Mouse (Mus musculus): Measurements from ENCODE around the gene Selenbp2.
"Not testable (repeated sequence)": the region's sequence is repeated elsewhere in the genome, so short reads cannot be mapped to it uniquely, and the experiment has no call there.

The Selenbp2 gene

DNA sequence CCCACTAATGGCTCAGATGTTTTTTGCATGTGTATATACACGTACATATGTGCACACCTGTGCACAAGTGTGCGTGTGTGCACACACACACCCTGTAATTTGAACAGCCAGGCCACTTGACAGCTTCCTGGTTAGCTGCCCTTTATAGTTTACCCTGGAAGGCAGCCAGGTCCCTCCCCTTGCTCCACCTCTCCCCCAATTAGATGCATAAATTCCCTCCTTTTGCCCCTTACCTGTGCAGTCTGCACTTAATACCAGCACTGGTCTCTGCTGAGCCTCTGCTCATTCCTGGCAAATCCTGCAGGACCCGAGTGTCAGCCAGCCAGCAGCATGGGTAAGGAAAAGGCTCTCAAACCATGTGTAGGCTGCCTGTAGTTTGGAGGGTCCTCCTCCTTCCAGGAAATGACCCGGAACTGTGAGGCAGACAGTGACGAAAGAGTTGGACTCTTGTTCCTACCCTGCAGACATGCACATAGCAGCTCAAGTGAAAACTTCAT, at the start of gene Selenbp2:
Selenbp2 (plus strand) TSS at position 228 of the 497 bp plus-strand sequence.
- DNase-seq = no peak

GRCm38 (mm10) chr3:94648755-94649590, 44.4 kb upstream of the Selenbp2 start:
- DNase-seq = no peak

DNA sequence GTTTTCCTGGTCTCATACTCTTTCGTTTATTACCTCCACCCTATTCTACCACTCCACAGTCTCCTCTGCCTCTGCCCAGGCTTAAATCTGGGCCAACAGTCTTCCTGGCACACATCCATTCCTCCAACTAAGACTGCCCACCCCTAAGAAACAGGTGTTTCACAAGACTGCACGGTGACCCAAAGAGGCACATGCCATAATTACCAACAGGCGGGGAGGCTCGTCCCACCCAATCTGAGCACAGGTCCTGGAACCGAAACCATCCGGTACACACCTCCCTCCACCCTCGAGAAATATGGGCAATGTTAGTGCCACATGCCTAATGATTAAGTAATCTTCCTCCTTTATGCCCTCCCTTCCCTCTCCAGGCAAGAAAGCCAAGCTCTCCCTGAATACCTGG, 42.9 kb upstream of the Selenbp2 start:
- DNase-seq = no peak

DNA sequence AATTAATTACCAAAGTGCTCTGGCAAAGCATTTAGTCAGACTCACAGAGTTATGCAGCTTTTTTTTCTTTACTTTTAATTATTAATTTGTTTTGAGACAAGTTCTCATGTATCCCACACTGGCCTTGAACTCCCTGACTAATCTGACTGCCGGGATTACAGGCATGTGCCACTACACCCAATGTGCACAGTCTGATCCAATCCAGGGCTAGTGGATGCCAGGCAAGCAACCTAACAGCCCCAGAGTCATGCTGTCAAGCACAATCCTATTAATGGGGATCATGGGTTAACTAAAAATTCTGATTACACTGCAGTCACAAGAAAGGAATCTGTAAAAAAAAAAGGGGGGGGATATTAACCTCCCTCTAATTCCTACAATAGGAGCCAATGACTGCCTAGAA, 39.4 kb upstream of the Selenbp2 start:
- DNase-seq = not testable (repeated sequence)

GRCm38 (mm10) chr3:94657852-94658739, 35.3 kb upstream of the Selenbp2 start:
- not testable (repeated sequence) for DNase-seq

- peak; percentile 89 to 92 for DNase-seq
Observed at GRCm38 (mm10) chr3:94658740-94659095, 34.6 kb upstream of the Selenbp2 start, which contains the start of gene Tuft1. Gene Tuft1 (minus strand): TSS chr3:94658872.

- DNase-seq = not testable (repeated sequence)
Observed at GRCm38 (mm10) chr3:94659142-94659748, 34.1 kb upstream of the Selenbp2 start.

- not testable (repeated sequence) for DNase-seq
Observed at GRCm38 (mm10) chr3:94660841-94661240, 32.5 kb upstream of the Selenbp2 start.

DNA sequence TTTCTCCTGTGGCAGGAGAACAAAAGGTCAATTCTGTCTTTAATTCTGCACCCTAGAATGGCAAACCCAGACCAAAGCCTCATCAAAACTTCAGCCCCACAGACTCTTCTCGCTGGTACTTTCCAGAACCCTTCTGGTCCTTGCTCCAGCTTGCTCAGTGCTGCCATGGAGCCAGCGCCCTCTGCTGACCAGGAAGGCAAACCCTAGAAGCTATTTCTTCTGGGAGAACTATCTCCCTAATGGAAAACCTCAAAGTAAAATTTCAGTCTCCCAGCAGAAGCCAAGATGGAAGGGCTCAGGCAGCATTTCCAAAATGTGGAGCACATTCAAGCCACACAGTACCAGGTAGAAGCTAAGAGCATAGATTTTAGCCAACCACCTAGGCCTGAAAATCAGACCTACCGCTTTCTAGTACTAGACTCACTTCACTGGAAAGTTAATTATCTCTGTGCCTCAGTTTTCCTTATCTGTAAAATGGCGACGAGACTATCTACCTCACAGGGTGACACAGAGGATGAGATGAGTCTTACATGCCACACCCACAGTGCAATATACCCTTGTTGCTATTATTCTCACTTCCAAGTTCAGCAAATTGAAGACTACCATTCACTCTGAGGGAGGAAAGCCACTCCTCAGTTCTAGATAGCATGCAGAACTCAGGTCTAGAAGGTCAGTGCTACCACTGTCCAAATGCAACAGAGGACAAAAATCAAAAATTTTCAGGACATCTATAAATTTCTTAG, 28.1 kb upstream of the Selenbp2 start:
- DNase-seq = not testable (repeated sequence)

DNA sequence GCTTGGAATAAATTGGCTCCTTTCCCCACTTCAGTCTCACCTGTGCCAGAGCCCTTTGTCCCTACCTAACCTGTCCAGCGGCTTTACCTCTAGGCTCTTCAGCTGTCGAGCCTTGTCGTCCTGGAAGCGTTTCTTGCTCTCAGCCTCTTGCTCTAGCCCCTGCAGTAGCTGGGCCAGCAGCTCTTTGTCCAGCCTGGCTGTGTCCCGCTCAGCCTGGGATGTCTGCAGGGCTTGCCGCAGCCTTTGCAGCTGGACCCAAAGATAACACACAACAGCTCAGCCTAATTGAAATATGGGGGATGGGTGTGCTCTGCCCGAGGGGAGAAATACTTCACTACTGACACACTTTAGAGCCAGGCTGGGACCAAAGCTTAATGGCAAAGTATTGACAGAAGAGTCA, 27.5 kb upstream of the Selenbp2 start:
- not testable (repeated sequence) for DNase-seq

GRCm38 (mm10) chr3:94675101-94675500, 18.3 kb upstream of the Selenbp2 start:
- not testable (repeated sequence) for DNase-seq

DNA sequence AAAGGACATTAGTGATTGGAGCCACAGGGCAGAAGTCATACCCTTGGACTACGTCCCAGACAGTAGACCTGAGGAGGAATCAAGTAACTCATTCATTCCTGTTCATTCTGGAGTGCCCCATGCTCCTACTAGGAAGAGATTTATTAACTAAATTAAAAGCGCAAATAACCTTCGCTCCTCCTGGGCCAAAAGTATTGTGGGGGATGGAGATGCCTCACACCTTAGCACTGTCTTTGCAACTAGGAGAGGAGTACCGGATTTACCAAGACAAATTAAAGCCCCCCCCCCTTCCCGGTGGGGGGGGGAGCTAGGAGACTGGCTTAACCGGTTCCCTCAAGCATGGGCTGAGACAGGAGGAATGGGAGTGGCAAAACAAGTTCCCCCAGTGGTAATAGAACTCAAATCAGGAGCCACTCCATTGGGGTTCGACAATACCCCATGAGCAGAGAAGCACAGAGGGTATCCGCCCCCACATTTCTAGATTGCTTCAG, 14.0 kb upstream of the Selenbp2 start:
- DNase-seq = no peak

DNA sequence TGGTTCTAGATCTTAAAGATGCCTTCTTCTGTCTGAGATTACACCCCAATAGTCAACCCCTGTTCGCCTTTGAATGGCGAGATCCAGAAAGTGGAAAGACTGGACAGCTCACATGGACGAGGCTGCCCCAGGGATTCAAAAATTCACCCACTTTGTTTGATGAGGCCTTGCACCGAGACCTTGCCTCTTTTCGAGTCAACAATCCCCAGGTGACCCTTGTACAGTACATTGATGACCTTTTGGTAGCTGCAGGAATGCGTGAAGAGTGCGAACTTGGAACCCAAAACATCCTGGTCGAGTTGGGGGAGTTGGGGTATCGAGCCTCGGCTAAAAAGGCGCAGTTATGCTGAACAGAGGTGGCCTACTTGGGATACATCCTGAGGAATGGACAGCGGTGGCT, 13.3 kb upstream of the Selenbp2 start:
- DNase-seq = not testable (repeated sequence)

DNA sequence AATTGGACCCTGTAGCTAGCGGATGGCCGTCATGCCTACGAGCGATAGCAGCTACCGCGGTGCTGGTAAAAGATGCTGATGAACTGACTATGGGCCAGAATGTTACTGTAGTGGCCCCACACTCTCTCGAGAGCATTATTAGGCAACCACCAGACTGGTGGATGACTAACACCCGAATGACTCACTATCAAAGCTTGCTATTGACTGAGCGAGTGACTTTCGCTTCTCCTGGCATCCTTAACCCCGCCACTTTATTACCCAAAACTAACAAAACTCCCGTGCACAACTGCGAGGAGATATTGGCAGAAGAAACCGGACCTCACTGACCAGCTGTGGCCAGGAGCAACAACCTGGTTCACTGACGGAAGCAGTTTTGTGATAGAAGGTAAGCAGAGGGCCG, 12.6 kb upstream of the Selenbp2 start:
- DNase-seq = no peak

DNA sequence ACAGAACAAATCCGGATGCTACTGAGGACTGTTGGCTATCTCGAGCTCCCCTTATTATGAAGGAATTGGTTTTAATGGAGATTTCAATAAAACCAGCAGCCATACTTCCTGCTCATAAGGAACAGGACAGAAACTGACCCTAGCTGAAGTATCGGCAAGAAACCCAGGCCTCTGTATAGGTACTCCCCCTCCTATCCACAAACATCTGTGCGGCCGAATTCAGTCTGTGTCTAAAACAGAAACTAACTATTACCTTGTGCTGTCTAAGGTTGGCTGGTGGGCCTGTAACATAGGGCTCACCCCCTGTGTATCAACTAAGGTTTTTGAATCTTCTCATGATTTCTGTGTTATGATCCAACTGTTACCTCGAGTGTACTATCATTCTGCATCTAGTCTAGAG, 9.7 kb upstream of the Selenbp2 start:
- DNase-seq = no peak

DNA sequence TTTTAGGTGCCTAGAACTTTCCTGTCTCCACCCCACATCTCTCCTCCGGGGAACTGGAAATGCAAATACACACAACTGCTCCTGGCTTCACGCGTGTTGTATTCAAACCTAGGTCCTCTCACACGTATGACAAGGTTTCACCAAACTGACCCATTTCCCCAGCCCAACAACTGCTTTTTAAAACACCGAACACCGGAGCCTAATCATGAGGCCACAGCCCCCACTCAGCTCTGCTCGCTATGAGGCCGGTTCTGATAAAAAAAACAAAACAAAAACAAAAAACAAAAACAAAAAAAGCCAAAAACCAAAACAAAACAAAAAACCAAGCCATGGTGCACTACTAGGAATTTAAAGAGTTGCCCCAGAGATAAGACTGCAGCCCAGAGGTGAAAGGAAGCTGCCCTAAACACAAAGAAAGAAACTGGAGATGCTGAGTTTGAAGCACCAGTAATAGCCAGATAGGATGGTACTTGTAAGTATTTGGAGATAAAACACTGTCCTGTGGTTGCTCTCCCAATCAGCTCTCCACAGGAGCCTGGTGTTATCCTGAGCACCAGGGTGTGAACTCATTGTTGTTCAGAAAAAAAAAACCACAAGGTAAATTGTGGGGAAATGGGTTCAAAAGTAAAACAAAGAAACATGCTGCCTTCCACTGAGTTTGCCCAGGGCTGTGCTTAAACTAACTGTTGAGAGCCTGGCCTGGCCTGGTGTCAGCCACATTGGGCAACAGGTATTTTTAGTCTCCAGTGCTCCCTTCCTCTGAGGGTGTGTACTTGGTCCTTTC, 7.2 kb upstream of the Selenbp2 start:
- DNase-seq = not testable (repeated sequence)

DNA sequence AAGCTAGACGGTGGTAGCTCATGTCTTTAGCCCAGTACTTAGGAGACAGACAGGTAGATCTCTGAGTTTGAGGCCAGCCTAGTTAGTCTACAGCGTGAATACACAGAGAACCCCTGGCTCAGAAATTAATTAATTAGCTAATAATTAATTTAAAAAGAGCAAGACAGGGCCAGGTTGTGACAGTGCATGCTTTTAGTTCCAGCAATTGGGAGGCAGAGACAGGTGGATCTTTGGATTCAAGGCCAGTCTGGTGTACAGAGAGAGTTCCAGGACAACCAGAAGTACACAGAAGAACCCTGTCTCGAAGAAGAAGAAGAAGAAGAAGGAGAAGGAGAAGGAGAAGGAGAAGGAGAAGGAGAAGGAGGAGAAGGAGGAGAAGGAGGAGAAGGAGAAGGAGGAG, 4.7 kb upstream of the Selenbp2 start:
- DNase-seq = not testable (repeated sequence)

- DNase-seq = not testable (repeated sequence)
Observed at GRCm38 (mm10) chr3:94689195-94689594, 4.2 kb upstream of the Selenbp2 start.

DNA sequence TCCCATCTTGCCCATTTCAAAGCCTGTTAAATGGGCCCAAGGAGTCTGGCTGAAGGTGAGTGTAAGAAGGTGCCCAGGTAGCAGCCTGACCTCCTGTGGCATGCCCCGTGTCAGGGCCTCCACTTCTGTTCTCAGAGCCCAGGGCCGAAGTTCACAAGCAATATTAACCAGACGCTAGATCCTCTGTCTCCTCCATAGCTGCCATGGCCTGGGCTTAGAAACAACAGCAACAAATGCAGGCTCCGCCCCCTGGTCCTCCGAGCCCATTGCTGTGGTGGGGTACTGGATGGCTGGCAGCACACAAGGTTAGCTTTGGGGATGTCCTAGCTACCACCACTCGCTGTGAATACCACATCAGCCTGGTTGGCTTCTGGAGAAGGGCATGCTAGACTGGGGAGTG, 3.2 kb upstream of the Selenbp2 start:
- not testable (repeated sequence) for DNase-seq

DNA sequence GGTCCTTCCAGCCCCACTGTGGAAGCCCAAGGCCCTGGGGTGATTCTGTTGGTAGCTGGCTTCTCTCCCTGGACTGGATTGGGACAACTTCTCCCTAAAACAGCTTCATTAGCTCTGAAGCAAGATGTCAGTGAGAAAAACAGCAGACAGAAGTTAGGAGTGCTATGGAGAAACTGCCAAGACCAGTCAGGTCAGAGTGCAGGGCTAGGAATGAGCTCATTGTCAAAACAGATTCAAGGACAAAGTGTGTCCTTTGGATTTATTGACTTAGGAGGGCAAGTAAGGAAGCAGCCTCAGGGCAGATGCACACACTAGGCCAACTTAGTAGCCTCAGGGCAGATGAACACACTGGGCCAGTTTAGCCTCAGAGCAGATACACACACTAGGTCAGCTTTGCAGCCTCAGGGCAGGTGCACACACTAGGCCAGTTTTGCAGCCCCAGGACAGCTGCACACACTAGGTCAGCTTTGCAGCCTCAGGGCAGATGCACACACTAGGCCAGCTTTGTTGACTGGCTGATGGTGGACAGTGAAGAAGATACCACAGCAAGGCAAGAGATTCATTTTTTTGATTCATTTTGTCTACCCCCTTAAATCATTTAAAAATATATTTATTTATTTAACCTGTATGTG, 2.6 kb upstream of the Selenbp2 start:
- DNase-seq = no peak

DNA sequence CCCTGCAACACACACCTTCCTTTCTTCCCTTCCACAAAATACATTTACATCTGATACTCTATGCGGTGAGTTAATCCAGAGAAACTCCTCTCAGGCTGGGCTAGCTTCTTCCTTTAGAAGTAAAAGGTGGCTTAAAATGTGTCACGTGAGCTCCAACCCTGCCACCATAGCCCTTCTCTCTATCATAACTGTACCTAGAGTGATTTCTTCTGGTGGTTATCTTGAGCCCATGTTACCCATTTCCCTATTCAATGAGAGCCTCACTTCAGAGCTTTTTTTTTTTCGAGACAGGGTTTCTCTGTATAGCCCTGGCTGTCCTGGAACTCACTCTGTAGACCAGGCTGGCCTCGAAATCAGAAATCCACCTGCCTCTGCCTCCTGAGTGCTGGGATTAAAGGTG, 1.7 kb upstream of the Selenbp2 start:
- DNase-seq = not testable (repeated sequence)
